Mouse (Mus musculus) forebrain, postnatal 0 days (tissue): ENCODE measurements around the gene Paqr4. TPM values are rescaled to one million over a fixed set of nuclear protein-coding genes. Genes with fewer than 3 reads are reported as not detected.

Source experiments
- ATAC-seq: fragments of 200-750 bp; cut with Nextera tagmentation; 2 replicates; pipeline ENCODE4 v1.8.0; 2017; ENCODE audit warnings: mild to moderate bottlenecking, moderate library complexity
- DNase-seq: peaks from one replicate; pipeline ENCODE4 v3.0.0-alpha.2; 2015
- H3K27ac ChIP-seq: fragments of 300-500 bp; sonication (generic); 2 replicates; pipeline ENCODE4 v1.5.1; 2014; ENCODE audit warnings: low read depth, mild to moderate bottlenecking, antibody characterized with exemption, low read length, moderate library complexity, mixed read lengths
- H3K27me3 ChIP-seq: fragments of 300-500 bp; sonication (generic); 2 replicates; pipeline ENCODE4 v1.6.1; 2014; ENCODE audit warnings: mild to moderate bottlenecking, low read length, mixed read lengths; ENCODE audit not compliant: insufficient read depth
- H3K36me3 ChIP-seq: fragments of 300-500 bp; sonication (generic); 2 replicates; pipeline ENCODE4 v1.6.1; 2014; ENCODE audit warnings: mild to moderate bottlenecking, moderate library complexity; ENCODE audit not compliant: insufficient read depth
- H3K4me1 ChIP-seq: fragments of 300-500 bp; sonication (generic); 2 replicates; pipeline ENCODE4 v1.6.1; 2014; ENCODE audit warnings: antibody characterized with exemption; ENCODE audit not compliant: insufficient read depth
- H3K4me2 ChIP-seq: fragments of 300-500 bp; sonication (generic); 2 replicates; pipeline ENCODE4 v1.6.1; 2014; ENCODE audit warnings: low read depth, mild to moderate bottlenecking, moderate library complexity
- H3K4me3 ChIP-seq: fragments of 300-500 bp; sonication (generic); 2 replicates; pipeline ENCODE4 v1.5.1; 2014; ENCODE audit warnings: low read depth, low read length, mixed read lengths
- H3K9ac ChIP-seq: fragments of 300-500 bp; sonication (generic); 2 replicates; pipeline ENCODE4 v1.6.1; 2014; ENCODE audit warnings: mild to moderate bottlenecking
- H3K9me3 ChIP-seq: fragments of 300-500 bp; sonication (generic); 2 replicates; pipeline ENCODE4 v1.6.1; 2016; ENCODE audit warnings: low read length
- CTCF ChIP-seq: sonication (generic); IDR thresholded peaks from 2 replicates; pipeline ENCODE4 v1.5.1; 2016; ENCODE audit warnings: antibody characterized with exemption, control low read depth, low read depth
- WGBS: fragments of 180-500 bp; shearing (Covaris S2); extraction: QIAGEN DNeasy Blood & Tissue Kit; methylation state at CpG from one replicate; pipeline ENCODE4 v1.1.7; 2014; 5-methylcytosine and 5-hydroxymethylcytosine counted together
- polyA plus RNA-seq: library from polyadenylated mRNA; unstranded; fragments of >200 nt; fragmentation: Nextera tagmentation; extraction: Ambion mirVana; gene quantifications from 2 replicates; pipeline ENCODE4 v1.2.1, GENCODE M21; 2015
- total RNA-seq: library from RNA; depleted of rRNA; stranded (reverse); fragments of >200 nt; gene quantifications from 2 replicates; pipeline ENCODE4 v1.2.3, GENCODE M21; 2014; rRNA removed

Gene Paqr4
- total and polyA plus RNA-seq, 2 experiments from 2014 or later, result 51.9 to 56.9 TPM

GRCm38 (mm10) chr17:23695801-23696200, 44.9 kb downstream of the Paqr4 start:
- ATAC-seq (no peak), DNase-seq (no peak)
- WGBS, result 15% methylated on average over 3 of the region's 3 CpGs
- H3K9ac ChIP-seq, result no peak overlapping the region
- H3K4me1 ChIP-seq, result no peaks in the 10 kb centered on the region
- H3K27ac ChIP-seq, result no peak overlapping the region
- H3K9me3 ChIP-seq, result no peaks in the 10 kb centered on the region
- TF ChIP-seq CTCF, result no peak
- no peaks in the 10 kb centered on the region for H3K36me3 ChIP-seq
- no peak overlapping the region for H3K4me3 ChIP-seq
- no peak overlapping the region for H3K4me2 ChIP-seq
- H3K27me3 ChIP-seq, result peaks cover 7% of the 10 kb centered on the region; the same call in 1 of the 2 replicates

- Histone ChIP-seq H3K36me3 (no peaks in the 10 kb centered on the region), H3K9ac (no peak overlapping the region), H3K4me1 (no peaks in the 10 kb centered on the region), H3K27ac (no peak overlapping the region), H3K27me3 (peaks cover 7% of the 10 kb centered on the region; the same call in 1 of the 2 replicates), H3K4me3 (no peak overlapping the region), H3K9me3 (no peaks in the 10 kb centered on the region), H3K4me2 (no peak overlapping the region)
- DNase-seq (no peak), ATAC-seq (no peak)
- TF ChIP-seq CTCF, result no peak
- 70% methylated on average over 1 of the region's 1 CpGs for WGBS
Observed at GRCm38 (mm10) chr17:23694491-23694890, 46.2 kb downstream of the Paqr4 start.

Other genes starting within 250 kb of the Paqr4 start
- 16.9 and 18.8 TPM in 2 replicates for gene Zfp213, start 176.6 kb downstream of the Paqr4 start, total RNA-seq
- gene Zfp213, start 176.6 kb downstream of the Paqr4 start, polyA plus RNA-seq, result 10.7 and 10.9 TPM in 2 replicates
- 43.0 and 47.0 TPM in 2 replicates for gene Zfp13, start 141.4 kb downstream of the Paqr4 start, total RNA-seq
- 21.5 and 23.6 TPM in 2 replicates for gene Zfp13, start 141.4 kb downstream of the Paqr4 start, polyA plus RNA-seq
- not detected in 2 replicates for gene Zscan10, start 140.0 kb downstream of the Paqr4 start, total RNA-seq
- gene Zscan10, start 140.0 kb downstream of the Paqr4 start, polyA plus RNA-seq, result 0.18 and 0.21 TPM in 2 replicates
- 0.31 and 0.48 TPM in 2 replicates for gene Mmp25, start 95.6 kb downstream of the Paqr4 start, total RNA-seq
- 0.91 and 1.1 TPM in 2 replicates for gene Mmp25, start 95.6 kb downstream of the Paqr4 start, polyA plus RNA-seq
- gene Bicdl2, start 80.4 kb downstream of the Paqr4 start, total RNA-seq, result 0.14 TPM in 1 of 2 replicates, not detected in the other
- gene Bicdl2, start 80.4 kb downstream of the Paqr4 start, polyA plus RNA-seq, result 0.12 TPM in 1 of 2 replicates, not detected in the other
- 82.3 and 84.6 TPM in 2 replicates for gene Hcfc1r1, start 67.3 kb downstream of the Paqr4 start, total RNA-seq
- gene Hcfc1r1, start 67.3 kb downstream of the Paqr4 start, polyA plus RNA-seq, result 198 and 215 TPM in 2 replicates
- 14.7 and 18.2 TPM in 2 replicates for gene Thoc6, start 67.0 kb downstream of the Paqr4 start, total RNA-seq
- gene Thoc6, start 67.0 kb downstream of the Paqr4 start, polyA plus RNA-seq, result 18.0 and 21.1 TPM in 2 replicates
- gene Tnfrsf12a, start 63.4 kb downstream of the Paqr4 start, total RNA-seq, result 1.4 and 3.9 TPM in 2 replicates
- gene Tnfrsf12a, start 63.4 kb downstream of the Paqr4 start, polyA plus RNA-seq, result 2.0 and 3.6 TPM in 2 replicates
- gene Cldn6, start 61.6 kb downstream of the Paqr4 start, total RNA-seq, result 0.31 and 1.8 TPM in 2 replicates
- gene Cldn6, start 61.6 kb downstream of the Paqr4 start, polyA plus RNA-seq, result 0.39 and 0.76 TPM in 2 replicates
- gene Cldn9, start 56.8 kb downstream of the Paqr4 start, total RNA-seq, result 0.54 TPM in 1 of 2 replicates, not detected in the other
- 0.25 and 0.62 TPM in 2 replicates for gene Cldn9, start 56.8 kb downstream of the Paqr4 start, polyA plus RNA-seq
- not detected in 2 replicates for gene 1520401A03Rik, start 18.1 kb downstream of the Paqr4 start, total RNA-seq
- not detected in 2 replicates for gene 1520401A03Rik, start 18.1 kb downstream of the Paqr4 start, polyA plus RNA-seq
- gene Pkmyt1, start 14.5 kb downstream of the Paqr4 start, total RNA-seq, result 9.1 and 16.3 TPM in 2 replicates
- 14.1 and 14.5 TPM in 2 replicates for gene Pkmyt1, start 14.5 kb downstream of the Paqr4 start, polyA plus RNA-seq
- 0.38 and 0.90 TPM in 2 replicates for gene Kremen2, start 5.0 kb upstream of the Paqr4 start, total RNA-seq
- gene Kremen2, start 5.0 kb upstream of the Paqr4 start, polyA plus RNA-seq, result 0.23 and 0.82 TPM in 2 replicates
- gene Flywch1, start 30.7 kb upstream of the Paqr4 start, total RNA-seq, result 167 and 189 TPM in 2 replicates
- gene Flywch1, start 30.7 kb upstream of the Paqr4 start, polyA plus RNA-seq, result 117 and 135 TPM in 2 replicates
- 55.0 and 69.2 TPM in 2 replicates for gene Flywch2, start 45.2 kb upstream of the Paqr4 start, total RNA-seq
- 77.4 and 79.2 TPM in 2 replicates for gene Flywch2, start 45.2 kb upstream of the Paqr4 start, polyA plus RNA-seq
- 106 and 147 TPM in 2 replicates for gene Srrm2, start 49.7 kb upstream of the Paqr4 start, total RNA-seq
- gene Srrm2, start 49.7 kb upstream of the Paqr4 start, polyA plus RNA-seq, result 218 and 384 TPM in 2 replicates
- gene Elob, start 88.3 kb upstream of the Paqr4 start, total RNA-seq, result 1,186 and 1,488 TPM in 2 replicates
- gene Elob, start 88.3 kb upstream of the Paqr4 start, polyA plus RNA-seq, result 1,394 and 1,814 TPM in 2 replicates
- gene Prss33, start 95.2 kb upstream of the Paqr4 start, total RNA-seq, result not detected in 2 replicates
- not detected in 2 replicates for gene Prss33, start 95.2 kb upstream of the Paqr4 start, polyA plus RNA-seq
- 0.57 TPM in 1 of 2 replicates, not detected in the other for gene Prss32, start 103.0 kb upstream of the Paqr4 start, total RNA-seq
- gene Prss32, start 103.0 kb upstream of the Paqr4 start, polyA plus RNA-seq, result 0.20 and 0.30 TPM in 2 replicates
- 0.31 and 1.0 TPM in 2 replicates for gene Prss41, start 103.3 kb upstream of the Paqr4 start, total RNA-seq
- 1.0 and 1.3 TPM in 2 replicates for gene Prss41, start 103.3 kb upstream of the Paqr4 start, polyA plus RNA-seq
- not detected in 2 replicates for gene Prss21, start 127.2 kb upstream of the Paqr4 start, total RNA-seq
- not detected in 2 replicates for gene Prss21, start 127.2 kb upstream of the Paqr4 start, polyA plus RNA-seq
- gene Dcpp1, start 140.0 kb upstream of the Paqr4 start, total RNA-seq, result not detected in 2 replicates
- not detected in 2 replicates for gene Dcpp1, start 140.0 kb upstream of the Paqr4 start, polyA plus RNA-seq
- not detected in 2 replicates for gene Dcpp2, start 140.0 kb upstream of the Paqr4 start, total RNA-seq
- gene Dcpp2, start 140.0 kb upstream of the Paqr4 start, polyA plus RNA-seq, result not detected in 2 replicates
- gene Dcpp3, start 176.6 kb upstream of the Paqr4 start, total RNA-seq, result not detected in 2 replicates
- not detected in 2 replicates for gene Dcpp3, start 176.6 kb upstream of the Paqr4 start, polyA plus RNA-seq
- gene Sbp, start 200.8 kb upstream of the Paqr4 start, total RNA-seq, result not detected in 2 replicates
- gene Sbp, start 200.8 kb upstream of the Paqr4 start, polyA plus RNA-seq, result not detected in 2 replicates
- gene Sbpl, start 214.4 kb upstream of the Paqr4 start, total RNA-seq, result not detected in 2 replicates
- gene Sbpl, start 214.4 kb upstream of the Paqr4 start, polyA plus RNA-seq, result not detected in 2 replicates
- 0.19 TPM in 1 of 2 replicates, not detected in the other for gene Prss30, start 239.7 kb upstream of the Paqr4 start, total RNA-seq
- gene Prss30, start 239.7 kb upstream of the Paqr4 start, polyA plus RNA-seq, result 0.13 and 0.53 TPM in 2 replicates